Mouse (Mus musculus): Measurements from ENCODE around the gene Oscp1. TPM values are rescaled to one million over a fixed set of nuclear protein-coding genes. Genes with fewer than 3 reads are reported as not detected.

Oscp1 gene
- total and polyA plus RNA-seq, 2 experiments from 2014 or later = 20.2 to 46.6 TPM

- ATAC-seq = no peak
- Histone ChIP-seq H3K4me1 (ENCODE audit: insufficient read depth, low read length) (no peaks in the 10 kb centered on the region), H3K36me3 (ENCODE audit: insufficient read depth, low read length) (no peaks in the 10 kb centered on the region), H3K27ac (no peak overlapping the region), H3K4me2 (ENCODE audit: low read depth, low read length) (no peak overlapping the region), H3K9ac (replicated peaks; ENCODE audit: low read length) (no peak overlapping the region), H3K9me3 (ENCODE audit: low read length) (no peaks in the 10 kb centered on the region), H3K4me3 (ENCODE audit: low read length) (no peak overlapping the region), H3K27me3 (ENCODE audit: insufficient read depth, low read length) (no peaks in the 10 kb centered on the region)
- DNase-seq (ENCODE audit: low spot score) = no peak
- 73% methylated on average over 3 of the region's 3 CpGs for WGBS
- no peak for TF ChIP-seq CTCF (IDR thresholded peaks at IDR 0.05; ENCODE audit: low read depth)
These were observed 29.3 kb upstream of the Oscp1 start for GRCm38 (mm10) chr4:126029042-126029441.

DNA sequence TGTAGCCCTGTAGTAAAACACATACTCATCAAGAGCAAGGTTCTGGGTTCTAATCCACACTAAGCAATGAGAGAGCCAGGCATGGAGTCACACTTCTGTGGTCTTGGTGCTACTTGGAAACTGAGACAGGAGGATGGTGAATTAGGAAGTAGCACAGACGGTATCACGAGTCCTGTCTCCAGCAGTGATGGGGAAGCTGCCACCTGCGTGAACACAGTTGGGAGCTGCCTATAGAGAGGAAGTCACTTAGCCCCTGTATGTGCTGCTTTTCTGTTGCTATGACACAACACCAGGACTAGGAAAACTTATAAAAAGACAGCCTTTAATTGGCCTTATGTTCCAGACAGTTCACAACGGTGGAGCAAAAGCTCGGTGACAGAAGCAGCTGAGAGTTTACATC lies 27.7 kb upstream of the Oscp1 start:
- 81% methylated on average over 5 of the region's 5 CpGs for WGBS
- DNase-seq (ENCODE audit: low spot score) = no peak
- Histone ChIP-seq H3K9me3 (ENCODE audit: low read length) (no peaks in the 10 kb centered on the region), H3K27ac (no peak overlapping the region), H3K4me3 (ENCODE audit: low read length) (no peak overlapping the region), H3K4me2 (ENCODE audit: low read depth, low read length) (no peak overlapping the region), H3K4me1 (ENCODE audit: insufficient read depth, low read length) (no peaks in the 10 kb centered on the region), H3K9ac (replicated peaks; ENCODE audit: low read length) (no peak overlapping the region), H3K27me3 (ENCODE audit: insufficient read depth, low read length) (no peaks in the 10 kb centered on the region), H3K36me3 (ENCODE audit: insufficient read depth, low read length) (no peaks in the 10 kb centered on the region)
- no peak for TF ChIP-seq CTCF (IDR thresholded peaks at IDR 0.05; ENCODE audit: low read depth)
- ATAC-seq = no peak

- no peak overlapping the region for H3K4me2 ChIP-seq (ENCODE audit: low read depth, low read length)
- 86% methylated on average over 5 of the region's 5 CpGs for WGBS
- H3K9ac ChIP-seq (replicated peaks; ENCODE audit: low read length) = no peak overlapping the region
- H3K4me3 ChIP-seq (ENCODE audit: low read length) = no peak overlapping the region
- H3K9me3 ChIP-seq (ENCODE audit: low read length) = no peaks in the 10 kb centered on the region
- no peaks in the 10 kb centered on the region for H3K27me3 ChIP-seq (ENCODE audit: insufficient read depth, low read length)
- no peaks in the 10 kb centered on the region for H3K4me1 ChIP-seq (ENCODE audit: insufficient read depth, low read length)
- H3K36me3 ChIP-seq (ENCODE audit: insufficient read depth, low read length) = no peaks in the 10 kb centered on the region
- no peak for TF ChIP-seq CTCF (IDR thresholded peaks at IDR 0.05; ENCODE audit: low read depth)
- no peak for DNase-seq (ENCODE audit: low spot score)
- no peak for ATAC-seq
- no peak overlapping the region for H3K27ac ChIP-seq
These were observed 23.0 kb upstream of the Oscp1 start for GRCm38 (mm10) chr4:126035413-126035812.

- H3K4me1 ChIP-seq (ENCODE audit: insufficient read depth, low read length) = peaks cover 9% of the 10 kb centered on the region
- peak within 1 kb of the TSS; percentile 72 for H3K27ac ChIP-seq
- WGBS = under 1% methylated on average over 56 of the region's 56 CpGs
- H3K36me3 ChIP-seq (ENCODE audit: insufficient read depth, low read length) = peaks cover 6% of the 10 kb centered on the region; the same call in 1 of the 2 replicates
- H3K9me3 ChIP-seq (ENCODE audit: low read length) = no peaks in the 10 kb centered on the region
- peak within 1 kb of the TSS; percentile 79 for H3K4me2 ChIP-seq (ENCODE audit: low read depth, low read length)
- H3K27me3 ChIP-seq (ENCODE audit: insufficient read depth, low read length) = no peaks in the 10 kb centered on the region
- ATAC-seq (peak; percentile 97), DNase-seq (ENCODE audit: low spot score) (peak; percentile 96)
- no peak for TF ChIP-seq CTCF (IDR thresholded peaks at IDR 0.05; ENCODE audit: low read depth)
- H3K4me3 ChIP-seq (ENCODE audit: low read length) = peak within 1 kb of the TSS; percentile 64
- H3K9ac ChIP-seq (replicated peaks; ENCODE audit: low read length) = peak within 1 kb of the TSS; percentile 62
These were observed 11.3 kb upstream of the Oscp1 start, which contains the start of gene Mrps15 for GRCm38 (mm10) chr4:126046851-126047585. Gene Mrps15 (plus strand): TSS chr4:126046925.

DNA sequence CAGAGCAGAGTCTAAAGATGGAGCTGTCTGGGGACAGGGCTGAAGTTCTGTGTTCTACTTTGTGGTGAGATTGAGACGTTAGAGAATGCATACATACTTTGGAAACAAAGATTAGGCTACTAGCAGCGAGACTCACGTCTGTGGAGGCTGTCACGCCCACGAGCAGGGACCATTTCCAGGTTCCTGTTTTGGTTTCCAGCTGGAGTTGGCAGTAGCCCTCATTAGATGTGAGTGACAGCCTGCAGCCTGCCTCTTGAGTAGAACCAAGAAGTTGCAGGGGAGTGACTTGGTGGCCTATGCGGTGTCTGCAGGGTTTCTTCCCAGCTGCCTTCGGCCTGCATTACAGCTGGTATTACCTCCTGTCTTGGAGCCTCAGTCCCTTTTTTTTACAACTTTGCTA lies 6.7 kb upstream of the Oscp1 start:
- H3K36me3 ChIP-seq (ENCODE audit: insufficient read depth, low read length) = peaks cover 28% of the 10 kb centered on the region; the same call in 1 of the 2 replicates
- H3K27ac ChIP-seq = no peak overlapping the region
- DNase-seq (ENCODE audit: low spot score) (no peak), ATAC-seq (no peak)
- H3K9me3 ChIP-seq (ENCODE audit: low read length) = no peaks in the 10 kb centered on the region
- peaks cover 9% of the 10 kb centered on the region for H3K4me1 ChIP-seq (ENCODE audit: insufficient read depth, low read length)
- WGBS = 66% methylated on average over 7 of the region's 7 CpGs
- H3K4me3 ChIP-seq (ENCODE audit: low read length) = no peak overlapping the region
- TF ChIP-seq CTCF (IDR thresholded peaks at IDR 0.05; ENCODE audit: low read depth) = no peak
- H3K27me3 ChIP-seq (ENCODE audit: insufficient read depth, low read length) = no peaks in the 10 kb centered on the region
- H3K9ac ChIP-seq (replicated peaks; ENCODE audit: low read length) = no peak overlapping the region
- no peak overlapping the region for H3K4me2 ChIP-seq (ENCODE audit: low read depth, low read length)

DNA sequence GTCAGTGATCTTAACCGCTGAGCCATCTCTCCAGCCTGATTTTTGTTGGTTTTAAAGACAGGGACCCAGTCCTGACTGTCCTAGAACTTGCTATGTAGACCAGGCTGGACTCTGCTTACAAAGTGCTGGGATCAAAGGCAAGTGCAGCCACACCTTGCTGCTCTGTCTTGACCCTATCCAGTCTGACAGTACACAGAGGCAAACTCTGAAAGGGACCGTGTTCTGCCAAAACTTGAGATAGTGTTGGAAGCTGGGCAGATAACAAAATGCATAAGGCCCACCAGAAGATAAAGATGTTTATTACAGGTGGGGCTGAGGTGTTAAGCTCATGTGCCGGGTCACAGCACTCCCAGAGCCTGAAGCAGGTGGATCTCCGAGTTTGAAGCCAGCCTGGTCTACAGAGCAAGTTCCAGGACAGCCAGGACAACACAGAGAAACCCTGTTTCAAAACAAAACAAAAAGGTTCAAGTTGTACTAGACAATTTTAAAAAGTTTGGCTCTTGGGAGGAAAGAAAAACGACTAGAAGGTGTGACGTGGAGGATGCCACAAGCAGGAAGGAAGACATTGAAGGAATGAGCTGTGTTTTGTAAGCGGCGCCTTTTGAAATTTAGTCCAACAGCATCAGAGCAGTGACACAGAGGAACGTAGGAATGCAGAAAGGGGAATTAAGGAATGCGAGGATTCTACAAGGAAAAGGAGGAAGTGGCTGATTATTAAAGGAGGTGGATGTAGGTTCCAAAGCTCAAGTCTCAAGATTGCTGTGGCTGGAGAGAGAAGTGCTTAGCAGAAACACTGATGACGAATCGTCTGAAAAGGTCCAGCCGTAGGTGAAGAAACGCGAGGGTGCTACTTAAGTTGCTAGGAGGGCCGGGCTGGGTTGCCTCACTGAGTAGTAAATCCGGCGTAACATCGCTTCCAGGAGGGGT lies 895 bp upstream of the Oscp1 start:
- H3K27ac ChIP-seq = no peak overlapping the region
- H3K27me3 ChIP-seq (ENCODE audit: insufficient read depth, low read length) = no peaks in the 10 kb centered on the region
- TF ChIP-seq CTCF (IDR thresholded peaks at IDR 0.05; ENCODE audit: low read depth) = no peak
- no peaks in the 10 kb centered on the region for H3K9me3 ChIP-seq (ENCODE audit: low read length)
- H3K36me3 ChIP-seq (ENCODE audit: insufficient read depth, low read length) = peaks cover 21% of the 10 kb centered on the region; the same call in 1 of the 2 replicates
- H3K9ac ChIP-seq (replicated peaks; ENCODE audit: low read length) = peak overlapping the region; percentile 74
- 16% methylated on average over 19 of the region's 19 CpGs for WGBS
- ATAC-seq (no peak), DNase-seq (ENCODE audit: low spot score) (no peak)
- peak overlapping the region; percentile 91 for H3K4me2 ChIP-seq (ENCODE audit: low read depth, low read length)
- H3K4me1 ChIP-seq (ENCODE audit: insufficient read depth, low read length) = no peaks in the 10 kb centered on the region
- H3K4me3 ChIP-seq (ENCODE audit: low read length) = peak overlapping the region; percentile 72
